Mouse (Mus musculus) liver, postnatal 0 days (tissue): ENCODE measurements around the gene Osbpl11. TPM values are rescaled to one million over a fixed set of nuclear protein-coding genes. Genes with fewer than 3 reads are reported as not detected.

Experiments used
- ATAC-seq: fragments of 200-750 bp; cut with Nextera tagmentation; 2 replicates; pipeline ENCODE4 v1.8.0; 2017; ENCODE audit warnings: mild to moderate bottlenecking, moderate library complexity
- DNase-seq: peaks from one replicate; pipeline ENCODE4 v3.0.0-alpha.2; 2016
- H3K27ac ChIP-seq: fragments of 300-500 bp; sonication (generic); 2 replicates; pipeline ENCODE4 v1.5.1; 2014; ENCODE audit warnings: antibody characterized with exemption, moderate library complexity, mild to moderate bottlenecking, low read depth
- H3K27me3 ChIP-seq: fragments of 300-500 bp; sonication (generic); 2 replicates; pipeline ENCODE4 v1.6.1; 2014; ENCODE audit warnings: low read length, control low read depth, mixed read lengths; ENCODE audit not compliant: insufficient read depth
- H3K36me3 ChIP-seq: fragments of 300-500 bp; sonication (generic); replicated peaks from 2 replicates; pipeline ENCODE4 v1.6.1; 2014; ENCODE audit warnings: mild to moderate bottlenecking, control low read depth, low read length, moderate library complexity, mixed read lengths; ENCODE audit not compliant: insufficient read depth
- H3K4me1 ChIP-seq: fragments of 300-500 bp; sonication (generic); 2 replicates; pipeline ENCODE4 v1.6.1; 2014; ENCODE audit warnings: antibody characterized with exemption, mild to moderate bottlenecking, control low read depth; ENCODE audit not compliant: insufficient read depth
- H3K4me2 ChIP-seq: fragments of 300-500 bp; sonication (generic); 2 replicates; pipeline ENCODE4 v1.6.1; 2014; ENCODE audit warnings: low read depth, mild to moderate bottlenecking, low read length, moderate library complexity, mixed read lengths
- H3K4me3 ChIP-seq: fragments of 300-500 bp; sonication (generic); 2 replicates; pipeline ENCODE4 v1.5.1; 2014; ENCODE audit warnings: low read depth, low read length
- H3K9ac ChIP-seq: fragments of 300-500 bp; sonication (generic); replicated peaks from 2 replicates; pipeline ENCODE4 v1.6.1; 2014; ENCODE audit warnings: mild to moderate bottlenecking, moderate library complexity
- H3K9me3 ChIP-seq: fragments of 300-500 bp; sonication (generic); 2 replicates; pipeline ENCODE4 v1.6.1; 2016; ENCODE audit warnings: mild to moderate bottlenecking, control low read depth, low read length, mixed read lengths
- CTCF ChIP-seq: sonication (generic); IDR thresholded peaks from 2 replicates; pipeline ENCODE4 v1.5.1; 2016; ENCODE audit warnings: antibody characterized with exemption, low read depth
- EP300 ChIP-seq: IDR thresholded peaks from 2 replicates; pipeline ENCODE4 v1.6.1; 2016; ENCODE audit warnings: antibody characterized with exemption, low read depth, mild to moderate bottlenecking
- WGBS: fragments of 180-500 bp; shearing (Covaris S2); extraction: QIAGEN DNeasy Blood & Tissue Kit; methylation state at CpG from one replicate; pipeline ENCODE4 v1.1.7; 2014; ENCODE audit not compliant: insufficient replicate concordance; 5-methylcytosine and 5-hydroxymethylcytosine counted together
- polyA plus RNA-seq: library from polyadenylated mRNA; unstranded; fragments of >200 nt; fragmentation: Nextera tagmentation; extraction: Ambion mirVana; gene quantifications from 2 replicates; pipeline ENCODE4 v1.2.1, GENCODE M21; 2015

Gene Osbpl11
- polyA plus RNA-seq, 1 experiment from 2014 or later = 6.2 TPM

DNA sequence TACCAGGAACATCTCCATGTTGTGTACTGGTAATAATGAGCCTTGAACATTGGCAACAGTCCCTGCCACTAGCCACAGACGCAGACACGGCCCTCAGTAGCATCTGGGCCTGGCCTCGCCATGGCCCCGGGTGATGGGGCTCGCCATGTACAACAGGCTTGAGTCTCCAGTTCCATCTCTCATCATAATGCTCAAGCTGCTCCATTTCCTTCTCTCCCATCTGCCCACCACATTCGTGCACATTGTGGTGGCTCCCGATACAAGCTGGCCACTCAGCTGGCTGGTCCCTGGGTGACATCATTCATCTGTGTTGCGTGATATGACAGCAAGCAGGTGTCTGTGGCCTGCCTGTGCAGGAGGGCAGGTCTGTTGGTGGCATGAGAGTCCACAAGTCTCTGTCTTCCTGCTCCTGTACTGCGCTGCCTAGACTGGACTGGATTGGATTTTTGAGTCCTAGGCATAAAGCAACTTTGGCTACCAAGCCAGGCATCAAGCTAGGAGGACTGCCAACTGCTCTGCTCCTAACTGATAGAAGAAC, 60.1 kb downstream of the Osbpl11 start:
- no peaks in the 10 kb centered on the region for H3K9me3 ChIP-seq
- H3K4me2 ChIP-seq = no peak overlapping the region
- no peaks in the 10 kb centered on the region for H3K4me1 ChIP-seq
- DNase-seq = no peak
- H3K4me3 ChIP-seq = no peak overlapping the region
- 88% methylated on average over 9 of the region's 9 CpGs for WGBS
- no peak overlapping the region for H3K27ac ChIP-seq
- no peak overlapping the region for H3K9ac ChIP-seq
- ATAC-seq = no peak
- H3K36me3 ChIP-seq = peaks cover 28% of the 10 kb centered on the region
- TF ChIP-seq EP300 (no peak), CTCF (no peak)
- no peaks in the 10 kb centered on the region for H3K27me3 ChIP-seq

DNA sequence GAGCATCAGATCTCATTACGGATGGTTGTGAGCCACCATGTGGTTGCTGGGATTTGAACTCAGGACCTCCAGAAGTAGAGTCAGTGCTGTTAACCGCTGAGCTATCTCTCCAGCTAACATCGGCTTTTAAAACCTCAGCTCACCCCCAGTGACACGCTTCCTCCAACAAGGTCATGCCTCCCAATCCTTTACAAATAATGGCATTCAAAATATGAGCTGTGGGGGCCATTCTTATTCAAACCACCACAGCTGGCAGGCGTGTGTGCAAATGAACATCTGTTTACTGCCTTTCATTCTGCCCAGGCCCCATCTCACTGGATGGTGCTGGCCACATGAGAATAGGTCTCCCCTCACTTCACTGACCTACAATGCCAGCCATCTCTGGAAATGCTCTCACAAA, 61.7 kb downstream of the Osbpl11 start:
- Histone ChIP-seq H3K27ac (no peak overlapping the region), H3K4me2 (no peak overlapping the region), H3K36me3 (peaks cover 16% of the 10 kb centered on the region), H3K4me1 (no peaks in the 10 kb centered on the region), H3K4me3 (no peak overlapping the region), H3K27me3 (no peaks in the 10 kb centered on the region), H3K9me3 (no peaks in the 10 kb centered on the region), H3K9ac (no peak overlapping the region)
- TF ChIP-seq CTCF (no peak), EP300 (no peak)
- DNase-seq (no peak), ATAC-seq (no peak)
- WGBS = 85% methylated on average over 5 of the region's 5 CpGs

GRCm38 (mm10) chr16:33247006-33247405, 62.1 kb downstream of the Osbpl11 start:
- Histone ChIP-seq H3K9ac (no peak overlapping the region), H3K4me3 (no peak overlapping the region), H3K4me1 (0 out of 2 replicates have a peak, but pooled peaks cover 1% of the 10 kb centered on the region), H3K36me3 (peaks cover 11% of the 10 kb centered on the region), H3K27ac (no peak overlapping the region), H3K4me2 (no peak overlapping the region), H3K9me3 (no peaks in the 10 kb centered on the region), H3K27me3 (no peaks in the 10 kb centered on the region)
- WGBS = 56% methylated on average over 2 of the region's 2 CpGs
- no peak for ATAC-seq
- no peak for TF ChIP-seq CTCF
- no peak for TF ChIP-seq EP300
- no peak for DNase-seq

DNA sequence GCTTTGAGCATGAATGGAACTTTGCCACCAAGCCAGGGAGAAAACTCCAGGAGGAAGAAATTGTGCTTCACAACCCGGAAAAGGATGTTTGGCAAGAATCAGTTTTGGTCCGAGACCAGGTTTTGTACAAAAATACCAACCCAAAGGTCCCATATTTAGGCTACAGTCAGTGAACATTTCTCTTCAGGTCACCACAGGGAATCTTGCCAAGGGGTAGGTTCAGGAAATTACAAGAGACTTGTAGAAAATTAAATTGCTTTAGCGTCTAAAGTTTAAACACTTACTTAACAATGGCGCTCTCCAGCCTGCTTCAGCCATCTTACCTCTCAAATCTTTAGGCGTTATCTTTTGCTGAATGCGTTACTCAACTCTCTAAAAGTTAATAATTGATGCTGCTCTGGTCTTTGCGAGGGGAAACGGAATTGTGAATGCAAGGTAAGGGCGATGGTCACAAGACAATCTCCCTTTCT, 65.8 kb downstream of the Osbpl11 start:
- H3K27ac ChIP-seq = peak overlapping the region; percentile 90
- ATAC-seq = peak; percentile 72
- no peaks in the 10 kb centered on the region for H3K27me3 ChIP-seq
- no peaks in the 10 kb centered on the region for H3K36me3 ChIP-seq
- H3K9ac ChIP-seq = peak overlapping the region; percentile 96
- peak overlapping the region; percentile 89 for H3K4me2 ChIP-seq
- 7% methylated on average over 9 of the region's 9 CpGs for WGBS
- no peak for DNase-seq
- peaks cover 9% of the 10 kb centered on the region; the same call in 1 of the 2 replicates for H3K4me1 ChIP-seq
- TF ChIP-seq EP300 = no peak
- no peak for TF ChIP-seq CTCF
- H3K9me3 ChIP-seq = no peaks in the 10 kb centered on the region
- peak overlapping the region; percentile 96 for H3K4me3 ChIP-seq

DNA sequence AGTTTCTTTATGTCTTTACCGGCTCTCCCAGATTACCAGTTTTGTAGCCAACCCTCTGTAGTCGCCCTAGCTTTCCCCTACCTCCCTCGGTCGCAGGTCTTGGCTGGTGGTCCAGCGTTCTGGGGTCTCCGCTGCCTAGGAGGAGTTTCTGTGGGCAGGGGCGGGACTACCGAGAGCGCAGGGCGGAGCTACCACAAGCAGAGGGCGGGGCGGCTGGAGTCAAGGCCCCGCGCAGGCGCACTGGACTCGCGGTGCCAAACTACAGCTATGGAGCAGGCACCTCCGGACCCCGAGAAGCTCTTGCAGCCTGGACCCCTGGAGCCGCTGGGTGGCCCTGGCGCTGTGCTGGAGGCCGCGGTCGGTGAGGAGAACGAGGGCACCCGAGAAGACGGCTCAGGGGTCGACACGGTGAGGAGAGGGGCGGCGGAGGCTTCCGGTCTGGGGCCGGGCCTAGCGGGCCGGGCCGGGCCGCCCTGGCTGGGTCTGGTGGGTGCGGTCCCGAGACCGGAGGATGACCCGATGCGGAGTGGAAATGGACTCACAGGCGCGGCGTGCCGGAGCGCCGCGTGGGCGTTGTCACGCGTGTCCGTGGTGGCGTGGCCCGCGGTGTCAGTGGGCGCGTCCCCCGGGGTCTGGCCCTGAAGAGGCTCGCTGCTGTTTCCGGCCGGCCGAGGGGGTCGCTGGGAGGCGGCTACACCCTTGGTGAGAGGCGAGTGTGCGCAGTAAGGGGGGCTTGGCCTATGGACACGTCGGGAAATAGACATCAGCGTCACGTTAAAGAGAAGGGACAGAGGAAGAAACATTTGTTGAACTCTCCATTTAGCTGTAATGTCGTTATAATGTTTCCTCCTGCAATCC, 66.6 kb downstream of the Osbpl11 start, which contains the start of gene Snx4:
Gene Snx4, plus strand, starts transcription at position 249 of the 858 bp plus-strand sequence.
- Histone ChIP-seq H3K27me3 (no peaks in the 10 kb centered on the region), H3K9ac (peak within 1 kb of the TSS; percentile 96), H3K4me3 (peak within 1 kb of the TSS; percentile 96), H3K9me3 (no peaks in the 10 kb centered on the region), H3K4me1 (peaks cover 13% of the 10 kb centered on the region; the same call in 1 of the 2 replicates), H3K36me3 (no peaks in the 10 kb centered on the region), H3K27ac (peak within 1 kb of the TSS; percentile 90), H3K4me2 (peak within 1 kb of the TSS; percentile 89)
- TF ChIP-seq EP300 = no peak
- TF ChIP-seq CTCF = no peak
- ATAC-seq (peak; percentile 97), DNase-seq (peak; percentile 95)
- whole genome bisulfite sequencing = 2% methylated on average over 68 of the region's 72 CpGs

DNA sequence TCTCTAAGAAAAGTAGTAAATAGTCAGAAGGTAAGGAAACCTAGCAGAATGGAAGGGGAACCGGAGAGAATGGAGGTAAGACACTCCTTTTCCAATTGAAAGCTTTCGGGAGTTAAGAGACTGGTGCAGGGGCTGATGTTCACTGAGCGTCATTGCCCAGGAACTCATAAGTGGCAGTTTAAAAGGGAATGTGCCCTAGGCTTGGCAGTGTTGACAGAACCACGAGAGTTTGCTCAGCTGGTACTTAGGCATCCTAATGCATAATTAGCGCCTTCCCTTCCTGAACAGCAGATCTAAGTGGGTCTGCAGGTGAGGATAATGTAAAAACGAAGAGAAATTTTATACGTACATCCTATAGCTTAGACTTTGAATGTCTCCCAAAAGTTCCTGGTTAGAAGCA, 70.7 kb downstream of the Osbpl11 start:
- Histone ChIP-seq H3K4me1 (peaks cover 13% of the 10 kb centered on the region; the same call in 1 of the 2 replicates), H3K9ac (no peak overlapping the region), H3K36me3 (no peaks in the 10 kb centered on the region), H3K4me2 (no peak overlapping the region), H3K27me3 (no peaks in the 10 kb centered on the region), H3K9me3 (no peaks in the 10 kb centered on the region), H3K27ac (no peak overlapping the region), H3K4me3 (no peak overlapping the region)
- ATAC-seq = no peak
- TF ChIP-seq EP300 (no peak), CTCF (no peak)
- DNase-seq = no peak
- WGBS = 77% methylated on average over 7 of the region's 7 CpGs
